Mouse (Mus musculus) thymus, postnatal 14 days (tissue): ENCODE measurements at regions not wholly inside any gene's neighbourhood (a gene's known extent, or its start where the extent isn't known, plus 50 kb on each side); places are given as distances from the start of the nearest gene placed in this dataset.

Experiments used
- DNase-seq: peaks from one replicate; pipeline ENCODE4 v3.0.0; 2021

DNA sequence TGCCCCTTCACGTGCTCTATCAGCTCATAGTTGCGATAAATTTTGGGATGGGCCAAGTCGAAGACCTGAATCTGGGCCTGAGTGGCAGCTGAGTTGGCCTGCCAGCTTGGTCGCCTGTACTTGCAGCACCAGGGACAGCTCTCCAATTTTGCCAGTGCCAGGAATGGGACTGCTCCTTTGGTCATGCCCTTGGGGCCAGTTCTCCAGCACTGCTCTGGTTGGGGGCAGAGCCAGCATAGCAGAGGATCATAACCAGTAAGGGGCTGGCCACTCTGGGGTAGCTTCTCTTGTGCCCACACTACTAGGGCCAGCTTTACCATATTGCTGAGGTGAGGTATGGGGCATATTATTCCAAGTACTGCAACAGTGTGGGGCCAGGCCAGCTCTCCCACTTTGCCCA, 397.0 kb upstream of the Cadm2 start:
- no peak for DNase-seq

DNA sequence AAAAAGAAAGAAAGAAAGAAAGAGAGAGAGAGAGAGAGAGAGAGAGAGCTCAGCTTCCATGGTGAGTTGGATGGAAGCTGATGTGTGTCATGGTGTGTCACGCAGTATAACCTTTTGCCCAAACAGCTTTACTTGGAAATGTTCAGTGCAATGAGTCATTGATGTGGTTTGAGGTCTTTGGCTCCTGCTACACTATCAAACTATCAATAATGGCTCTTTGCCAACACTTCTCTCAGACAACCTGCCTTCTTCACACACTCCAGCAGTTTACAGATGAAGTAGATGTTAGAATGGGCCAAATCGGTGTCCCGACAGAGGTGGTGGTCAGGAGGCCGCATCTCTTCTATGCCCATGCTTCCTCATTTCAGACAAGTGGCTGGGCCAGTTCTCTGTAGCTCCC, 369.0 kb upstream of the Cadm2 start:
- DNase-seq, result no peak

DNA sequence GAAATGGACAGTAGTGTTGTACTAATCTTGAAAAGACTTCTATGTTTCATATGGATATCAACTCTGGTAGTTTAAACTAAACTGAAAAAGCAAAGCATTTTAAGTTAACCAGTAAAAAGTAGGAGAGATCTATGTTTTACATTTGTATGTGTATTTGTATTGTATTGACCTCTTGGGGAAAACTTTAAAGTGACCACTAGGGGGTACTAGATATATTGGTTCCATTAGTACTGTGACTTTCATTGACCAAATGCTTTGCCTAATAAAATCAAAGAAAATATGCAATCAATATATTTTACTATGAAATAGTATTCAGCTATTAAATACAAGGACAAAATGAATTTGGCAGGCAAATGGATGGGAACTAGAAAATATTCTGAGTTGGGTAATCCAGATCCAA, 355.9 kb upstream of the Cadm2 start:
- DNase-seq, result no peak

DNA sequence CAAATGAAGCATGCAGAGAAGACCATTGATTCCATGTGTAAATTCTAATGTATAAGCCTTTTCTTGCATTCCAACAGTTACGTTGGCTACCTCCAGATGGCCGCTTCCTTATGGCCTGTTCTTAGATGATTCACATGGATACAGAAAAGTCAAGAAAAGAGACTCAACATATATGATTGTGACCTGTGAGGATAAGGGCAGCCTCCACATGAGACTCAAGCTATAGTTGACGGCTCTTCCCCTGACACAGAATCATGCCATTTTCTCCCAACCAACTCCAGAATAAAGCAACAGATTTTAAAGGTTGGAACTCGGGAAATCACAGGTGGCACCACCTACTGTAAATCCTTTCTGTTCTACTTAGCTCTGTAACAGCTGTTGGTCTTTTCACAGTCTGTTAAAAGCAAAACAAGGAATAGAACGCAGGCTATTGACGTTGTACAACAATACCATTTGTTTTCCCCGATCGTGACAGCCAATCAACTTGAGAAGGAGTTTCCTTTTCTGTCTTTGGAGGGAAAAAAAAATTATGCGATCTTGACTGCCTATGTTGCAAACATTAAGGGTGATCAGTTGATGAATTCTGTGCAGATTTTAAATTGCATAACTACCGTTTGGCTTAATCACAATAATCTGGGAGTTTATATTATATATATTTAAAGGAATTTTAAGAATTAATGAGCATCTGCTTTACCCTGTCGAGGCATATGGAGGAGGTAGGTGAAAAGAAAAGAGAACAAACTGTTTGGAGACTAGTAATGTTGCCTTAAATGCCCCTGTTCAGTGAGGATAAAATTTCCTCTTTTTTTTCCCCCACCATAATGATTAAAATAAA, 347.8 kb upstream of the Cadm2 start:
- DNase-seq, result no peak

DNA sequence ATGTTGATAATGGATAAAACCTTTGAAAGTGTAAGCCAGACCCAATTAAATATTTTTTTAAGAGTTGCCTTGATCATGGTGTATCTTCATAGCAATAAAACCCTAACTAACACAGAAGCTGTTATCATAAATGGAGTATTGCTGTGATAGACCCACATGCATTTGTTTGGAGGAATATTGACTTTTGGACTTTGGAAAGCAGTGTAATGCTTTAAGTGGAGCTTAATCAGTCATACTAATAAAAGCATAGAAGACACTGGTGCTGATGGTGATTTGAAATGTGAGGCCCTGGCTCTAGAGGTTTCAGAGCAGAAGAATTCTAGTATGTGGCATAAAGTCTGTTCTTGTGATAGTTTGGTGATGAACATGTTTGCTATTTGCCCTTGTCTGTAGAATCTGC, 328.4 kb upstream of the Cadm2 start:
- no peak for DNase-seq

DNA sequence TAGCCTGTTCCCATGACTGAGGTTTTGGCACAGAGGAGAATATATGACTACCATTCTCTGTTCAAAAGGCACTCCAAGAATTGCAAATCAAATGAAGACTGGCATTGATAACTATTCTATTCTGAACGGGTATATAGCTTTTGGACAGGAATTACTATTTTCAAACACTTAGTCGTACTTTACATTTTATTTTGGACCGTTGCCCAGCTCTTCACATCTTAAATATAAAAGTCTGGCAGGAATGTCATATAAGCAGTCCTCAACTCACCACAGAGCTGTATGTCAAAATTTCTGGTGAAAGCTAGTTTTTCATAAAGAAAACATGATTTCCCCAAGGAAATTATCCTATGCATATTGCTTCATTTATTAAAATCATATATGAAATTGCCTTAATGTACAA, 323.7 kb upstream of the Cadm2 start:
- no peak for DNase-seq

DNA sequence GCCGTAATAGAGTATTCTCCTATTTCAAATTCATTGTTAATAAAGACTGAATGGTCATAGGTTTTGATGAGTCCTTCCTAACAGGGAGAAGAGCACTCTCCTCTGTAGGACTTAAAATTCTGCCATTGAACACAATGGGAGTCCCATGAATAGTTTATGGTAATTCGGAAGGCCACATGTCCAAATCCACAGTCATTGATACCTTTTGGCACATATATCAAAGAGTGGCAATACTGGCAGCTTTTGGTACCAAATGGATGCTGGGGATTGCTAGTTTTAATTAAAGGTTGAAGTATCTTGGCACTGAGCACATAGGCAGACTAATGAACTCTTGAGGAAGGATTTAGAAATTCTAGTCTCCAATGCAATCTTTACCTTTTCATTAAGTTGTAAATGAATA, 298.5 kb upstream of the Cadm2 start:
- no peak for DNase-seq

DNA sequence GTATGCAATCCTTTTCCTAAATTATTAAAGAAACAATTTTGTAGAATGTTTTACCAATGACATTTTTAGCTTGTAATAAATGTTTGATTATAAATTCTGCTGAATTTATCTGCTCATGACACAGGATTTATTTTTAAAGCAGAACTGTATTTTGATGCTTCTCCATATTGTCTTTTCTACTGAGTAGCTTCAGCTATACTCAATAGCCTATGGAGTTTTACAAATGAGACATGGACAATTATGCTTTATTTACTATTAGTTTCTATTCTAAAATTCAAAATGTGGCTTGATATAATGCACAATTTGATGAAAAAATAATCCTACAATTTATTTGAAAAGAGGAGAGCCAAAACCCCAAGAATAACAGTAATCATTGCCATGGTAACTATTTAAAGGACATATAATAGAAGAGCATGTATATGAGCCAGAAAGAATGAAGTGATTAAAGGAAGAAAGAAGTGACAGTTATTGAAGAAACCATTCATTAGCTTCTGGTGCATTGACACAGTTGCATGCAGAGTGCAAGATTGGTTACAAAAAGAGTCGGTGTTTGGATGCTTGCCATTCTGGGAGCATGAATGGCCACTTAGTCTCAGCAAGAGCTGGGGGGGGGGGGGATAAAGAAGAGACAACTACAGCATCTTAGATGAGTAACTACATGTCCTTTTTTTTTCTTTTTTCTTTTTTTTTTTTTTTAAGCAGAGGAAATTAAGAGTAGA, 250.8 kb upstream of the Cadm2 start:
- no peak for DNase-seq

DNA sequence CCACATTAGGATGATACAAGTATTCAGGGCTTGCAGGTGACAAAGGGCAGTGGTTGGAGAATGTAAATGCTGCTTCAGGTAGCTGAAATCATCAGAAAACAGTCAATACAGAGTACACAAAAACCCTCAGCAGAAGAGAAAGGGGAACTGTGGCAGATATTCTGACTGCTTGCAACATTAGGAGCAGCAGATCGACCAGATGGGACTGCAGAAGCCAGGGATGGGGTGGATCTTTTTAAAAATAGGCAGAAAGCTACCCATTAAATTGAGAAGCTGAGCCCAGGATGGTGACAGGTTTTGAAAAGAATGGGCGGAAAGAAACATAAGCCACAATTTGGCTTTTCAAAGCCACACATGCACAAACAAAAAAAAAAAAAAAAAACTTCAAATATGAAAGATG, 229.5 kb upstream of the Cadm2 start:
- no peak for DNase-seq

DNA sequence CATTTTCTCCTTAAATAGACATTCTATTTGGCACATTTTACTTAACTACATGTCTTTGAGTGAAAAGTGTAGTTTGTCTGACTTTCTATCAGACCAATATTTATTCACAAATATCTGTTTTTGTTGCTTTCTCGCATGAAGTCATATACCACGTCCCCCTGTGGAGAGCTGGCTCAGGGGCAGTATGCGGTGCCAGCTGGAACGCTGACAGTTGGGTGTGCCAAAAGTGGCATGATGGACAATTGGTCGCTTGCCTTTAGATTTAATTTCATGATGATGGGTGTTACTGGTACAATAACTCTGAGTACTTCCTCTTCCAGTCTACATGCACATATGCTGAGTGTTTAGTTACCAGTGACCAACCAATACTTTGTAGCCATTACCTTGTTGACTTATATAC, 223.8 kb upstream of the Cadm2 start:
- DNase-seq, result no peak

DNA sequence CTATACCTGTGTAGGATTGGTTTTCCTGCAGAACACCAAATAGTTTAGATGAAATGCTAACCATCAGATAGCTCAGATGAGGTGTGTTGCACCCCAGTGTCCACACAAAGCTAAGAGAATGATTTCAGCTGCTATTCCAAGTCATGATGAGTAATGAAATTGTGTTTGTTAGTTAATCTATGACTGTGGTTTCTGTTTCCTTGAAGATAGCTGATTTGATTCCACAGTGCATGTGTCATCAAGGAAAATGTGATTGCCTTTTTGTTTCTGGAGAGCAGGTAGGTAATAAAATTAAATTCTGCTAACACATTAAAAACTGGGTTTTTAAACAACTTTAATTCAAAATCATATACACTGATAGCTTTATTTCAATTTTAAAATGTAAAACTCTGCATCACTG, 176.5 kb upstream of the Cadm2 start:
- DNase-seq, result no peak

DNA sequence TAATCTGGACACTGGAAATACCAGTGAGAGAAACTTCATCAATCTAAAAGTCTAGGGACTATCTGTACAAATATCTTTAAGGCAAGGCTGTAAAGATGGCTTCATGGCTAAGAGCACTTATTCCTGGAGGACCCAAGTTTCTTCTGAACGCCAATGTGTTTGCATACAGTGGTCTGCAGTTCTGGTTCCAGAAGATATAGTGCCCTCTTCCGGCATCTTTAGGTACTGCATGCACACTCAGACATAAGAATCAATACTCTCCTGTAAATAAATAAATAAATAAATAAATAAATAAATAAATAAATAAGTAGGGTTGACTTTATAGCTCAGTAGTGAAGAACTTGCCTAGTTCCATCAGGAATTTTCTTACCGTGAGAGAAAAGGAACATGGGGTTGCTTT, 155.4 kb upstream of the Cadm2 start:
- peak; percentile 3 for DNase-seq

DNA sequence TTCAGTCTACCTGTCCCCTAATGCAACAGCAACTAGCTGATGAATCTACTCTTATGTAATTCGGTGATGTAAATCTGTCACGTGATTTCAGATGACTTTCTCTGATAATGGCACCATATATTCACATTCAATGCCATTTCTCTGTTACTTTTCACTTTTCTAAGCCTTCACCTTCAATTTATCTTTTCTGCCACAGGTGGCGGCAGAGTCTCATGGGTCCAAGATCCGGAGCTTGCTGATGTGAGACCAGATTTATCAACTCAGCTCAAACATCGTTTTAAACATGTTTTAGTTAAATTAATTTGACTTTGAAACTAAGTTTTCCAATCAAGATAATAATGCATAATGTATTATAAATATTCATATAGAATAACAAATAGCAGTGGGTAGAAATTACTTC, 148.4 kb upstream of the Cadm2 start:
- DNase-seq, result no peak

DNA sequence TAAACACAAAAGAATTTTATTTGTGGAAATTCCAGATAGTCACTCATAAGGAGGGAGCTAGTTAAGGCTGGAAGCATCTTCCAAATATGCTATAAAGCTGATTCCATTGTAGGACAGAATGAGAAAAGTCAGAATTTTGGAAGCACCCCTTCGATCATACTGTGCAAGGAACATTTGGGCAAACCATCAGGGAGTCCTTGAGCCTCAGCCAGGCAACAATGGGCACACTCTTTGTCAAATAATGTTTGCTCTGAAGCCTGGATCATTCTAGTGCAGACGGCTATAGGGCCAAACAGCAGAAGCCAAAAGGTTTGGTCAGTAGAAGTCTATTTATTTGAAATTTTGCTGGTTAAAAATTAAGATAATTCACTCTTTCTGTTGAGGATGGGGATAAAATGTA, 114.7 kb upstream of the Cadm2 start:
- no peak for DNase-seq

DNA sequence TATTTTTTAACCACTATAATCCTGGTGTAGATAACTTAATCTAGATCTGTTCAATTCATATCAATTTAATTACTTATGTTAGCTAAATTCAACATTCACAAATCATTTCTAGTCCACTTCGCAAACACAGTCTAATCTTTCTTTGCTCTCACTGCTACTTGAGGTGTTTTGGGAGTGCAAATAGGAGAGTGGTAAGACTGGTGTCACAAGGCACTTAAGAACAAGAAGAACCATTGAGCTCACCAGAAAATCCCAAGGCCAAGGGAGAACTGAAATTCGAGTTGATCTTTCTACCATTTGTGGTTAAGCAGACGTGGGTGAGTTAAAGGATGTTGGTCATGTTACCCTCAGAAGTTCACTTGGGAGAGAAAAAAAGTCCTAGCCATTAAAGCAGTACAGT, 77.9 kb upstream of the Cadm2 start:
- no peak for DNase-seq
